ENCODE assay signal across 8 mouse cellular contexts in the genomic region with DNA sequence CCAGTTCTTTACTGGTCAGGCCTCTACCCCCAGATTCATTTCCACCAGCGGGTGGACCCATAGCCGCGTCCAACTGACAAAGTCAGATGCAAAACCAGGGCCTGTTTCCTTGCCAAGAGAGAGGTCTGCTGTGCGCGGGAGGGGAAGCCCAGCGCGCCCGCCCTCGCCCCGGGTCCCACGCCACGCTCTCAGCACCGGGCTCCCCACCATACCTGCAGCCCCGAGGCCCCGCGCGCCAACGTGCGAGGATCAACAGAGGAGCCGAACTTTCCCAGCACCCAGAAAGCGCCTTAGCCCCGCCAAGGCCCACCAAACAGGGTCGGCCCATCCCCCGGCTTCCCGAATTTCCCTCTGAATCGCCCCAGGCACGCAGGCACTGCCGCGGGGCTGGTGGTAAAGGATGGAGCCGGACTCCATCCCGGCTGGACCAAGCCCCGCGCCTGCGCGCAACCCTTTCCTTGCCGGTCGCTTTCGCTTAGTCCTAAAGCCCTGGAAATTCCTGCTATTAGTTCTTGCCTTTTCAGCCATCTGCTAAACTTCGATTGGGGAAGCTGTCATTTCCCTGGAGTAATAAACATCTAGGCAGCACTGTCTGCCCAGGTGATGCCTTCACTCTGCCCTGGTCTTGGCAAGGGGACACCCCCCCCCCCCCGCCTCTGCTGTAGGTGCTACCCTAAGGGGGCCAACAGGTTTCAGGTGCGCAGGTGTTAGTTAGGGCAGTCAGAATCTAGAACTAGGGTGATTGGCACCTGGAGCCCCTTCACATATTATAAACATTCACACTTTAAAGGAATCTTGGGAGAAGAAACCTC.
DNase-seq lines count a peak whose midpoint lies in the region; ATAC-seq and TF ChIP-seq lines count a peak whose summit lies in the region.

No protein-coding gene starts in this region.

- peak overlapping the region; percentile 65 for H3K4me3 ChIP-seq in embryonic facial prominence, embryonic 15.5 days (replicated peaks)
- peak overlapping the region; percentile 62 for H3K4me3 ChIP-seq in heart, embryonic 12.5 days
- peak overlapping the region; percentile 58 for H3K4me3 ChIP-seq in kidney, postnatal 0 days (replicated peaks; ENCODE audit: low read depth, low read length)
- peak overlapping the region; percentile 49 to 50 for H3K4me3 ChIP-seq in liver, embryonic 14.5 days (ENCODE audit: insufficient read depth in 1 of 2, low read depth in 2 of 2, low read length in 2 of 2)
- peak overlapping the region; percentile 66 for H3K4me3 ChIP-seq in neural tube, embryonic 13.5 days

- DNase-seq in urinary bladder, adult 2 months (ENCODE audit: low spot score) = peak; percentile 46
- no peak for DNase-seq in urinary bladder, adult 18-20 months (ENCODE audit: low spot score in 2 of 2)
- DNase-seq in kidney, postnatal 0 days (ENCODE audit: low spot score) = peak; percentile 97
- no peak for DNase-seq in liver, embryonic 14.5 days (ENCODE audit: low read depth in 3 of 3, low spot score in 3 of 3)
- peak; percentile 78 for DNase-seq in yolk sac, embryonic 10.5 days (ENCODE audit: low spot score)

- 1% methylated on average over 41 of the region's 41 CpGs for WGBS in embryonic facial prominence, embryonic 15.5 days
- WGBS in heart, embryonic 12.5 days = 2% methylated on average over 41 of the region's 41 CpGs
- WGBS in kidney, postnatal 0 days = 2% methylated on average over 41 of the region's 41 CpGs
- WGBS in liver, embryonic 14.5 days (ENCODE audit: insufficient replicate concordance) = 2% methylated on average over 41 of the region's 41 CpGs
- 3% methylated on average over 41 of the region's 41 CpGs for WGBS in neural tube, embryonic 13.5 days

- H3K9ac ChIP-seq in embryonic facial prominence, embryonic 15.5 days = peak overlapping the region; percentile 63
- H3K9ac ChIP-seq in heart, embryonic 12.5 days = peak overlapping the region; percentile 75
- peak overlapping the region; percentile 69 for H3K9ac ChIP-seq in kidney, postnatal 0 days (ENCODE audit: low read depth, low read length)
- H3K9ac ChIP-seq in liver, embryonic 14.5 days (replicated peaks) = no peak overlapping the region
- H3K9ac ChIP-seq in neural tube, embryonic 13.5 days = peak overlapping the region; percentile 84

- no peaks in the 10 kb centered on the region for H3K27me3 ChIP-seq in embryonic facial prominence, embryonic 15.5 days
- H3K27me3 ChIP-seq in heart, embryonic 12.5 days (replicated peaks) = no peaks in the 10 kb centered on the region
- no peaks in the 10 kb centered on the region for H3K27me3 ChIP-seq in kidney, postnatal 0 days (ENCODE audit: insufficient read depth, low read length)
- H3K27me3 ChIP-seq in liver, embryonic 14.5 days (ENCODE audit: control insufficient read depth, insufficient read depth, low read length) = peaks cover 10% of the 10 kb centered on the region
- H3K27me3 ChIP-seq in neural tube, embryonic 13.5 days = no peaks in the 10 kb centered on the region

- H3K36me3 ChIP-seq in embryonic facial prominence, embryonic 15.5 days = no peaks in the 10 kb centered on the region
- peaks cover 3% of the 10 kb centered on the region for H3K36me3 ChIP-seq in heart, embryonic 12.5 days
- no peaks in the 10 kb centered on the region for H3K36me3 ChIP-seq in kidney, postnatal 0 days (ENCODE audit: insufficient read depth, low read length)
- H3K36me3 ChIP-seq in liver, embryonic 14.5 days (replicated peaks; ENCODE audit: control insufficient read depth, insufficient read depth, low read depth) = no peaks in the 10 kb centered on the region
- peaks cover 3% of the 10 kb centered on the region for H3K36me3 ChIP-seq in neural tube, embryonic 13.5 days

- H3K9me3 ChIP-seq in embryonic facial prominence, embryonic 15.5 days (replicated peaks) = no peaks in the 10 kb centered on the region
- H3K9me3 ChIP-seq in heart, embryonic 12.5 days (replicated peaks) = no peaks in the 10 kb centered on the region
- no peaks in the 10 kb centered on the region for H3K9me3 ChIP-seq in kidney, postnatal 0 days (replicated peaks; ENCODE audit: low read length)
- H3K9me3 ChIP-seq in liver, embryonic 14.5 days (ENCODE audit: control insufficient read depth, low read length) = no peaks in the 10 kb centered on the region
- H3K9me3 ChIP-seq in neural tube, embryonic 13.5 days = no peaks in the 10 kb centered on the region

- peak overlapping the region; percentile 84 for H3K4me2 ChIP-seq in embryonic facial prominence, embryonic 15.5 days (replicated peaks)
- H3K4me2 ChIP-seq in heart, embryonic 12.5 days = peak overlapping the region; percentile 87
- H3K4me2 ChIP-seq in kidney, postnatal 0 days (ENCODE audit: low read length) = peak overlapping the region; percentile 67
- peak overlapping the region; percentile 60 for H3K4me2 ChIP-seq in liver, embryonic 14.5 days (ENCODE audit: low read depth)
- H3K4me2 ChIP-seq in neural tube, embryonic 13.5 days = peak overlapping the region; percentile 83

- H3K4me1 ChIP-seq in embryonic facial prominence, embryonic 15.5 days = peaks cover 61% of the 10 kb centered on the region
- peaks cover 43% of the 10 kb centered on the region for H3K4me1 ChIP-seq in heart, embryonic 12.5 days (replicated peaks)
- peaks cover 27% of the 10 kb centered on the region for H3K4me1 ChIP-seq in kidney, postnatal 0 days (replicated peaks; ENCODE audit: insufficient read depth, low read length)
- peaks cover 0 to 3% of the 10 kb centered on the region in 2 experiments; a peak in 1 of 4 replicates for H3K4me1 ChIP-seq in liver, embryonic 14.5 days (replicated peaks; ENCODE audit: control insufficient read depth in 2 of 2, insufficient read depth in 2 of 2, low read length in 1 of 2)
- peaks cover 69% of the 10 kb centered on the region for H3K4me1 ChIP-seq in neural tube, embryonic 13.5 days (replicated peaks)

- no peak for TF ChIP-seq EP300 in liver, embryonic 14.5 days (IDR thresholded peaks at IDR 0.05; ENCODE audit: low read depth)

- peak; percentile 31; the same call in 1 of the 2 replicates for TF ChIP-seq CTCF in kidney, postnatal 0 days (IDR thresholded peaks at IDR 0.05; ENCODE audit: low read depth)
- no peak for TF ChIP-seq CTCF in liver, embryonic 14.5 days (IDR thresholded peaks at IDR 0.05; ENCODE audit: low read depth)

- ATAC-seq in embryonic facial prominence, embryonic 15.5 days (ENCODE audit: insufficient number of reproducible peaks, low FRiP score, low TSS enrichment, low read depth) = peak; percentile 86
- ATAC-seq in heart, embryonic 12.5 days (ENCODE audit: insufficient number of reproducible peaks, low FRiP score) = peak; percentile 84
- peak; percentile 85 for ATAC-seq in kidney, postnatal 0 days (replicated peaks; ENCODE audit: low FRiP score, low read depth)
- ATAC-seq in liver, embryonic 14.5 days (ENCODE audit: insufficient read depth) = no peak
- ATAC-seq in neural tube, embryonic 13.5 days (ENCODE audit: low read depth) = peak; percentile 82

- peak overlapping the region; percentile 85 for H3K27ac ChIP-seq in embryonic facial prominence, embryonic 15.5 days (replicated peaks)
- H3K27ac ChIP-seq in heart, embryonic 12.5 days (ENCODE audit: poor library complexity, severe bottlenecking) = peak overlapping the region; percentile 81
- H3K27ac ChIP-seq in kidney, postnatal 0 days = peak overlapping the region; percentile 87
- no peak overlapping the region for H3K27ac ChIP-seq in liver, embryonic 14.5 days
- H3K27ac ChIP-seq in neural tube, embryonic 13.5 days (replicated peaks) = peak overlapping the region; percentile 91

Comparison
In these comparisons a context has a peak if more than half of its experiments do, and no peak if none do; other contexts are left out.
1. DNase-seq: peak in urinary bladder, adult 2 months (single experiment), kidney, postnatal 0 days (single experiment) and yolk sac, embryonic 10.5 days (single experiment); none in urinary bladder, adult 18-20 months (0 of 2) and liver, embryonic 14.5 days (0 of 3).
2. Peak in every context shown above with its lines, with median percentiles within 50 percentile points of each other: H3K4me2 ChIP-seq and H3K4me3 ChIP-seq.